Mouse (Mus musculus): ENCODE measurements around the gene Ankrd53.

DNA sequence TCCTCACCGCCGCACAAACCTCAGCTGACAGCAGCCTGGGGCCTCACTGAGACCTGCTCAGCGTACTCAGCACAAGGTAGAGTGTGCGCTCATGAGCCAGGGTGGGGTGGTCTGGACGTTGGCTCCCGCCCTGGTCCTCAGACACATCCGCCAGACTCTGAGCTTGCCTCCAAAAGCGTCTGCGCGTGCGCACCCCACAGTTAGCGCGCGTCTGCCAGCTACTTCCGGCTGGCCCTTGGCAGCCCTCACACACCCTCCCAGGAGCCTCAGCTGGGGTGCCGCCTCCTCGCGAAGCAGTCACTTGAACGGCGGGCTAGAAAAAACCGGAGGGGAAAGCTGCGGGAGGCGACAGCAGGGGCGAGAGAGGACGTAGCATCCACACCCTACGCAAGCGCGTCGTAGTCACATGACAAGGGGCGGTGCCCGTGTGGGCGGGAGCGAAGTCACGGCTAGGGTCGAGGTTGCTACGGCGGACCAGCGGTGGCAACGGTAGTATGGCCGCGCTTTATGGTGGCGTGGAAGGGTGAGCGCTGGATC is 32.4 kb downstream of the Ankrd53 start, which contains the start of gene Nagk:
- no peak for TF ChIP-seq CTCF (IDR thresholded peaks at IDR 0.05; ENCODE audit: low read depth, low read length)
- TF ChIP-seq EP300 (IDR thresholded peaks at IDR 0.05; ENCODE audit: insufficient read depth, low read depth, low read length), result no peak; the same call in 1 of the 2 replicates
- TF ChIP-seq POLR2A (IDR thresholded peaks at IDR 0.05; ENCODE audit: insufficient read depth, low read length), result peak; percentile 54

All from ES-Bruce4 (cell line).